Mouse (Mus musculus) midbrain, embryonic 13.5 days (tissue): ENCODE measurements around the gene Slit2. TPM values are rescaled to one million over a fixed set of nuclear protein-coding genes. Genes with fewer than 3 reads are reported as not detected.

ENCODE experiments used
- ATAC-seq: fragments of 200-750 bp; cut with Nextera tagmentation; 2 replicates; pipeline ENCODE4 v1.8.0; 2017; ENCODE audit warnings: mild to moderate bottlenecking, moderate TSS enrichment, moderate library complexity
- H3K27ac ChIP-seq: fragments of 300-500 bp; sonication (generic); 2 replicates; pipeline ENCODE4 v1.5.1; 2015; ENCODE audit warnings: inconsistent platforms, mild to moderate bottlenecking, moderate library complexity
- H3K27me3 ChIP-seq: fragments of 300-500 bp; sonication (generic); 2 replicates; pipeline ENCODE4 v1.6.1; 2015; ENCODE audit warnings: mild to moderate bottlenecking, inconsistent platforms
- H3K36me3 ChIP-seq: fragments of 300-500 bp; sonication (generic); 2 replicates; pipeline ENCODE4 v1.6.1; 2015; ENCODE audit warnings: mild to moderate bottlenecking, inconsistent platforms
- H3K4me1 ChIP-seq: fragments of 300-500 bp; sonication (generic); replicated peaks from 2 replicates; pipeline ENCODE4 v1.6.1; 2015; ENCODE audit warnings: inconsistent platforms
- H3K4me2 ChIP-seq: fragments of 300-500 bp; sonication (generic); replicated peaks from 2 replicates; pipeline ENCODE4 v1.6.1; 2015; ENCODE audit warnings: moderate library complexity, mild to moderate bottlenecking, inconsistent platforms
- H3K4me3 ChIP-seq: fragments of 300-500 bp; sonication (generic); replicated peaks from 2 replicates; pipeline ENCODE4 v1.5.1; 2015; ENCODE audit warnings: mild to moderate bottlenecking, inconsistent platforms
- H3K9ac ChIP-seq: fragments of 300-500 bp; sonication (generic); replicated peaks from 2 replicates; pipeline ENCODE4 v1.6.1; 2015; ENCODE audit warnings: mild to moderate bottlenecking, inconsistent platforms
- H3K9me3 ChIP-seq: fragments of 300-500 bp; sonication (generic); 2 replicates; pipeline ENCODE4 v1.6.1; 2016; ENCODE audit warnings: mild to moderate bottlenecking, inconsistent platforms
- WGBS: fragments of 180-500 bp; shearing (Covaris S2); methylation state at CpG from one replicate; pipeline ENCODE4 v1.1.7; 2015; 5-methylcytosine and 5-hydroxymethylcytosine counted together
- polyA plus RNA-seq: library from polyadenylated mRNA; unstranded; fragments of >200 nt; fragmentation: Nextera tagmentation; extraction: Ambion mirVana; gene quantifications from 2 replicates; pipeline ENCODE4 v1.2.1, GENCODE M21; 2015

Gene Slit2
- 29.1 and 37.8 TPM in 2 replicates for polyA plus RNA-seq

DNA sequence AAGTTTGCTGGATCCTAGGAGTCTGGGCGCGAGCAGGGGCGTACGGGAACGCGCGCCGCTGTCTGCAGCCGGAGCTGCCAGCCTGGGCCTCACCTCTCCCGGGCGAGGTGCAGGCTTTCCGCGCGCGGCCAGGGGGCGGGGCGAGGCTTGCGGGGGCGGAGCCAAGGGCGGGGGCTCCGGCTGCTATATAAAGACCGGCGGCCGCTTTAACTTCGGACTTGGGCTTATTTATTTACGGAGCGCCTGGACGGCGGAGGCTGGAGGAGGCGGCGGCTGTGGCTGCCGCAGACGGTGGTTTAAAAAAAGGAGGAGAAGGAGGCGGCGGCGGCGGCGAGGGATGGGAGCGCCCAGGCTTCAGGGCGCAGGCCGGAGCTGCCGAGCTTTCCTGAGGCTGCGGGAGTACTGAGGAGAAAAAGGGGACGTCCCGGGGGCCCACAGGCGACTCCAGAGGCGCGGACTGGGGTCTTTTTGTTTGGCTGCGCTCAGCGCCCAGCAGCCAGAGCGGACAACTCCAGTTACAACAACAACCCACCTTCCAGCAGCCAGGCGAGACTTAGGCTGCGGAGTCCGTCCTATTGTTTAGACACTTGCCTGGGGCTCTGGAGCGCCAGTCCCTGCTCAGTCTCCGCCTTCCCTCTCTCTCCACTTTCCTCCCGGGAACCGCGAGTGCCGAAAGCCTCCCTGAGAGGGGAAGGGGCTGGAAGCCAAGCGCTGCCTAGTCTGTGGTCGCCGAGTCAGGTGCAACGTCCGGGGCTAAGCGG, at the start of gene Slit2:
Slit2 (plus strand) TSS at position 198 of the 761 bp plus-strand sequence.
- Histone ChIP-seq H3K27me3 (peaks cover 18% of the 10 kb centered on the region), H3K4me1 (peaks cover 37% of the 10 kb centered on the region), H3K4me3 (peak within 1 kb of the TSS; percentile 76), H3K4me2 (peak within 1 kb of the TSS; percentile 91), H3K9me3 (no peaks in the 10 kb centered on the region), H3K27ac (peak within 1 kb of the TSS; percentile 82), H3K36me3 (no peaks in the 10 kb centered on the region), H3K9ac (peak within 1 kb of the TSS; percentile 85)
- under 1% methylated on average over 64 of the region's 66 CpGs for WGBS
- peak; percentile 84 for ATAC-seq

DNA sequence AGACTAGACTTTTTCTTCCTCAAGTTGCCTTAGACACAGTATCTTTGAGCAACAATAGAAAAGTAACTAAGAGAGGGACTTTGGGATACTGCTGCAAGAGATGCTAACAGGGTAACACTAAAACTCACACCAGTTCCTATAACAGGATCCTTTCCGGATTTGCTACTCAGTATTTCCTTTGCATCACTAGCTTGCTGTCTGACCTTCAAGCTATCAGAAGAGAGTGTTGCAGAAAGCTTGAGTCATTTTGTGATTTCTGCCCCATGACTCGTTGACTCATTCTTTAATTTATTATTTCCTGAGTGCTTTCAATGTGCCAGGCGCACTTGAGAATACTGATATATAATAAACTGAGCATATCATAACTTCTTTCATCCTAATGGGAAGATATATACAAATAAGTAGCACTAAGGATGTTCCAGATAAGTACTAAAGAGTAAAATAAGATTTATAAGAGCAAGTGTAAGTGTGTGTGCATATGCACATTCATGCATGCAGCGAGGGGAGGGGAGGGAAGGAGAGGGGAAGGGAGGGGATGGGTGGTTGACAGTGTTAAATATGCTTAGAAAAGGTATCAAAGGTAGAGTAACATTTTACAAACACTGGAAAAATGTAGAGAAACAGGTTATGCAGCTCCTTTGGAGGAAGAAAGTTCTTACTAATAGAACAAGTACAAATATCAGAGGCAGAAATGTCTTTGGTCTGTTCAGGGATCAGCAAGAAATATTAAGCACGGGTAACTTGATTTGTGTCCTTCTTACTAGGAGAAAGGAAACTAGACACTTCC, 44.2 kb upstream of the Slit2 start:
- H3K27ac ChIP-seq, result no peak overlapping the region
- WGBS, result 88% methylated on average over 5 of the region's 5 CpGs
- no peaks in the 10 kb centered on the region for H3K9me3 ChIP-seq
- H3K4me2 ChIP-seq, result no peak overlapping the region
- H3K4me3 ChIP-seq, result no peak overlapping the region
- H3K27me3 ChIP-seq, result no peaks in the 10 kb centered on the region
- no peak overlapping the region for H3K9ac ChIP-seq
- no peaks in the 10 kb centered on the region for H3K36me3 ChIP-seq
- no peaks in the 10 kb centered on the region for H3K4me1 ChIP-seq
- no peak for ATAC-seq

DNA sequence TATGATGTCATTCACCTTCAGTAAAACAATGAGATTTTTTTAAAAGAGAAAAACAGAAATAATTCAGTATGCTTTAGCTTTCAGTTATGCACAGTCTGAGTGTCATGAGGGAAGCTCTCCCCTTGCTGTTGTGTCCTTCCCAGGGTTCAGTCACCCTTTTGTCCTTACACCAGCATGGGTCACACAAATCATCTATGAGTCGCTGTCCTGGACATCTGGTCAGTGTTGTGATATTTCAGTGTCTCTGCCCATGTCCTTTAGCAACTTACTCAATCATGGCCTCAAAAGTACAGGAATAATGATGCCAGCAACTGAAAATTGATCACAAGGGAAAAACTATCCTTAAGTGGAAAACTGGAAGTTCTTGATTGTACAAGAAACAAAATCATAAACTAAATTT, 26.5 kb upstream of the Slit2 start:
- no peak overlapping the region for H3K27ac ChIP-seq
- H3K4me3 ChIP-seq, result no peak overlapping the region
- WGBS, result 88% methylated on average over 1 of the region's 1 CpGs
- ATAC-seq, result no peak
- no peaks in the 10 kb centered on the region for H3K36me3 ChIP-seq
- H3K4me1 ChIP-seq, result no peaks in the 10 kb centered on the region
- no peak overlapping the region for H3K9ac ChIP-seq
- H3K4me2 ChIP-seq, result no peak overlapping the region
- no peaks in the 10 kb centered on the region for H3K27me3 ChIP-seq
- H3K9me3 ChIP-seq, result no peaks in the 10 kb centered on the region

DNA sequence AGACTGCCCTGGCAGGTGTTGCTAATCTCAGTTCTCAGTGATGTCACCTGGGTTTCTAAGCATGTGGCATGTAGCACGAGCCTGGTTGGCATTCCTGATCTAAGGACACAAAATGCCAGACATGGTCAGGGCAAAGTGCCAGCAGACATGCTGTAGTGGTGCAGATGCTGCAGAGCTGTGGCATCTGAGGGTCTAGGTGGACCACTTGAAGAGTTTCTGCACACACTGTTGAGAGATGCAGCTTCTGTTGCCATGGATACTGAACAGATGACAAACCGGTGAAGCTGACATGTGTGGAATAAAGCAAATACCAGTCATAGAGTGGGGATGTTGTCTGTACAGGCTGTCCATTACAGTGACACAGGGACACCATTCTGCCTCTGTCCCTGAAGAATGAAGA, 7.1 kb upstream of the Slit2 start:
- no peaks in the 10 kb centered on the region for H3K4me1 ChIP-seq
- H3K4me3 ChIP-seq, result no peak overlapping the region
- no peak overlapping the region for H3K4me2 ChIP-seq
- peak; percentile 55; the same call in 1 of the 2 replicates for ATAC-seq
- no peaks in the 10 kb centered on the region for H3K27me3 ChIP-seq
- 59% methylated on average over 2 of the region's 2 CpGs for WGBS
- H3K9me3 ChIP-seq, result no peaks in the 10 kb centered on the region
- no peak overlapping the region for H3K9ac ChIP-seq
- no peak overlapping the region for H3K27ac ChIP-seq
- H3K36me3 ChIP-seq, result no peaks in the 10 kb centered on the region

DNA sequence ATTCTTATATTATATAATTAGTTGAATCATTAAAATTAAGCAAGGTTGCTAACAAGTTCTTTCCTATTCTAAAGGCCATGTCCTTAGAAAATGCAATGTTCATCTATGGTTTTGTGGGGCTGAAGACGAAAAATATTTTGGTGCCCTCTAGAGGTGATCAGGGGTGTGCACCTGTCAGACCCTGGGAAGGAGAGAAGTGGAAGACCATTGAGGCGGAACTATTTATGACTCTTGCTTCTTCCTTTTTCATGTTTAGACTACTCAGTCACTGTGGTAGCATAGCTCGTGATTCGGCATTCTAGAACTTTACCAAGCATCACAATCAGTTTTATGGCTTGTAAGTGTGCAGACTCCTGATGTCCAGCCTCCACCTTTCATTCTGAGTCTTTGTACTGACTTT, 3.6 kb upstream of the Slit2 start:
- ATAC-seq, result no peak

DNA sequence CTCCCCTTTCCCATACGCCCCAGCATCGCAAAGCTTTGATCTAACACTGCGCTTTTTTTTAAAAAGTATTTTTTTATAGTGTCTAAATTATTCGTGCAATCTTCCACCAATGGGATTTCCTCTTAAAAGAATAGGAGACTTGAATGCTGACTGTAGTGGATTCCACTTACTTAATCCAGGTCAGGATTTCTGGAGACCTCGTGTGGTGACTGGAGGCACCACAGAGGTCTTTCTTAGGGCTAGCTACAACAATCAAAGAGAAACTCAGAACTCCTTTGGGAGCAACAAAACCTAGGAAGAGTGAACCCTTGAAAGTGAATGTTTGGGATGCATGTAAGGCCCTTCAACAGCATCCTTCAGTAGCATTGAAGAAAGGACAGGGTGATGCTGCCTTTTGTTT, 2.5 kb upstream of the Slit2 start:
- no peaks in the 10 kb centered on the region for H3K36me3 ChIP-seq
- no peak overlapping the region for H3K27ac ChIP-seq
- no peak overlapping the region for H3K4me3 ChIP-seq
- H3K4me1 ChIP-seq, result peaks cover 19% of the 10 kb centered on the region
- WGBS, result 25% methylated on average over 5 of the region's 5 CpGs
- H3K9ac ChIP-seq, result no peak overlapping the region
- no peak overlapping the region for H3K4me2 ChIP-seq
- H3K27me3 ChIP-seq, result peaks cover 5% of the 10 kb centered on the region; the same call in 1 of the 2 replicates
- no peak for ATAC-seq
- no peaks in the 10 kb centered on the region for H3K9me3 ChIP-seq

More for the DNA sequence above, 3.6 kb upstream of the Slit2 start:
- 42% methylated on average over 4 of the region's 4 CpGs for WGBS
- H3K27ac ChIP-seq, result no peak overlapping the region
- H3K4me3 ChIP-seq, result no peak overlapping the region
- no peak overlapping the region for H3K9ac ChIP-seq
- no peak overlapping the region for H3K4me2 ChIP-seq
- H3K4me1 ChIP-seq, result peaks cover 8% of the 10 kb centered on the region
- H3K27me3 ChIP-seq, result no peaks in the 10 kb centered on the region
- H3K9me3 ChIP-seq, result no peaks in the 10 kb centered on the region
- H3K36me3 ChIP-seq, result no peaks in the 10 kb centered on the region

DNA sequence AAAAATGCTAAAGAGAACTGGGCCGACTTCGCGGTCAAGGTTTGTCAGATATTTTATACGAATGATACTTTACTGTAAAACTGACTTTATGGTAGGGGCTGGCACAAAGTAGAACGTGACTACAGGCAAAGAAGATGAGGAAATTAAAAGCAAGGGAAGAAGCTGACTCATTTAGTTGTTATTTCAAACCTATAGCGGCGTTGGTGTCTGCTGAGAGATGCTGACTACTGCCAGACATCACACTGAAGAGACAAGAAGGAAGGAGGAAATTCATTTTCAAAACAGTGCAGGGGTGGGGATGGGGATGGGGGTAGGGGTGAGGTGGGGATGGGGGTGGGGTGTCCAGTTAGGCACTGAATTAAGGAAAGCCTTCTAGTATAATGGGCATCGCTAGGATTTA, 987 bp upstream of the Slit2 start:
- Histone ChIP-seq H3K9ac (no peak overlapping the region), H3K4me1 (peaks cover 31% of the 10 kb centered on the region), H3K4me2 (peak overlapping the region; percentile 91), H3K4me3 (peak overlapping the region; percentile 76), H3K9me3 (no peaks in the 10 kb centered on the region), H3K27me3 (peaks cover 10% of the 10 kb centered on the region), H3K27ac (no peak overlapping the region), H3K36me3 (no peaks in the 10 kb centered on the region)
- WGBS, result 57% methylated on average over 8 of the region's 8 CpGs
- ATAC-seq, result no peak

DNA sequence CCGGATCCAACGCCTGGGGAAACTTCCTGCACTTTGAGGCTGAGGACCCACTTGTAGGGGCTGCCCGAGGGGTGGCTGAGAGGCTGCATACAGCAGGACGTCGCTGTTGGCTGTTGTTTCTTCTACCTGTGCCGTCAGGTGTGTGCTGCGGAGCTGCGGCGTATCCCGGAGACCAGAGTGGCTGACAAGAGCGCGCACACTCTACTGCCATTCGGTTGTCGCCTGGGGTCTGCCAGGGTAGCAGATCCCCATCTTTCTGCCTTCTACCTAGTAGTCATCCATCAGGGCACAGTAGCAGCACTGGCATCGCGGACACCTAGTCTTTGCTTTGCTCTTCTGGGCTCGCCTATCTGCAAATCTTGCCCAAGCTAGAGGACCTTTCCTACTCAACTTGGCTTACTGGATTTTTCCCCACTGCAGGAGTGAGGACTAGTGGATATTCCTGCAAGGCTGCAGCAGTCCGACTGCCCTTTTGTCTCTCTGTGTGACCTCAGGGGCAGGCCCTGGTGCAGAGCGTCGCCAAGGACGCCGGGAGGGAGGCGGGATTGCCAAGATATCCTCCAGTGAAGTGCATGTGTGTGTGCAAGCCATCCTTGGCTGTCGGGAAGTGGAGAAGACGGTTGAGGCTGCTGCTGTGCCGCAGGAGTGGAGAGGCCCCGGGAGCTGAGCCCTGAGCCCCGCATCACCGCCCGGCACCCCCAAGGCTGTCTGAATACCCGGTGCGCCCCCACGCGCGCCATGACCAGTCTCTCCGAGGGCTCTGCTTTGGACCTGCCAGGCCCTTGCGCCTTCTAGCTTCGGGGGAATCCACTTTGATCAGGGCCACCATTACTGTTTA, 1.0 kb downstream of the Slit2 start:
- Histone ChIP-seq H3K4me2 (peak overlapping the region; percentile 91), H3K9ac (peak overlapping the region; percentile 85), H3K4me1 (peaks cover 43% of the 10 kb centered on the region), H3K36me3 (no peaks in the 10 kb centered on the region), H3K4me3 (peak overlapping the region; percentile 76), H3K27ac (peak overlapping the region; percentile 82), H3K9me3 (no peaks in the 10 kb centered on the region), H3K27me3 (peaks cover 25% of the 10 kb centered on the region)
- under 1% methylated on average over 38 of the region's 38 CpGs for WGBS
- ATAC-seq, result peak; percentile 4

DNA sequence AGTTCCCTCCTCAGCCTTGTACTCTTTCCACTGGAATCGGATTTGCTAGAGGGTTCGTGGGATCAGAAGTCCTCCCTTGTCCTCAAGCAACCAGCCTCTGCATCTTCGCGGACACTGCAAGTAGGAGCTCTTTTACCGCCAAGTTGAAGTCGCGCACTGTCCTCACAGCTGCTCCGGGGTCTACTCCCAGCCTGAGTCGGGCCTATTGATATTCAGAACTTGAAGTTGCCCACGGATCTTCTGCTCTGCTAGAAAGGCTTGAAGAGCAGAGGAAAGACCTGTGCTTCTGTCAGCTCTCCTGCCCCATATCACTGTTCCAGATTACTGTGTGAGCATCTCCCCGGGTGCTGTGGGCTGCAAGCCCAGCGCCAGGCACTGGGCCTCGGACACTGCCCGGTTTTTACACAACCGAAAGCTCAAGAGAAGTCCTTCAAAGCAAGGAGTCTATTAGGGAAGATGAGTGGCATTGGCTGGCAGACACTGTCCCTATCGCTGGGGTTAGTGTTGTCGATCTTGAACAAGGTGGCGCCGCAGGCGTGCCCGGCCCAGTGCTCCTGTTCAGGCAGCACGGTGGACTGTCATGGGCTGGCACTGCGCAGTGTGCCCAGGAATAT, 1.8 kb downstream of the Slit2 start:
- H3K4me1 ChIP-seq, result peaks cover 46% of the 10 kb centered on the region
- H3K27me3 ChIP-seq, result peaks cover 28% of the 10 kb centered on the region
- no peaks in the 10 kb centered on the region for H3K9me3 ChIP-seq
- ATAC-seq, result peak; percentile 13
- H3K36me3 ChIP-seq, result no peaks in the 10 kb centered on the region
- peak overlapping the region; percentile 15; the same call in 1 of the 2 replicates for H3K27ac ChIP-seq
- H3K4me3 ChIP-seq, result peak overlapping the region; percentile 76
- H3K4me2 ChIP-seq, result peak overlapping the region; percentile 91
- WGBS, result under 1% methylated on average over 23 of the region's 23 CpGs
- H3K9ac ChIP-seq, result peak overlapping the region; percentile 85

DNA sequence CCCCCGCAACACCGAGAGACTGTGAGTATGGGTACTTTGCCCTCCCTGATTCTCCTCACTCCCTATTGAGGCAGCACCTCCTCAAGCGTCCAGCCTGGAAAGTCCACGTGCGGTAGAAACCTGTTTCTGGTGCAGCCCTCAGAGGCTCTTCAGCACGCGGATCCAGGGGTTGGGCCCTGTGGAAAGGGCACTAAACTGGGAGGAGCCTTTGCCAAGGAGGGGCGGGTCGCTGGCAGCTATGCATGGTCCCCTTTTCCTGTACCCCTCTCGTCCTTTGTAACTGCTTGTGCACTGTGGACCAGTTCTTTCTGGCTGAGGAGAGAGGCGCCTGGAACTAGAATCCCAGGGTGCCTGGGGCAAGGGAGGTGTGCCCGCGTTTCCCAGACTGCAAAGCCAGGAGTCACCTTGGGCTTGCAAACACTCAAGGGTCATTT, 2.3 kb downstream of the Slit2 start:
- peaks cover 28% of the 10 kb centered on the region for H3K27me3 ChIP-seq
- 0% methylated on average over 13 of the region's 13 CpGs for WGBS
- no peaks in the 10 kb centered on the region for H3K36me3 ChIP-seq
- peak overlapping the region; percentile 91 for H3K4me2 ChIP-seq
- no peaks in the 10 kb centered on the region for H3K9me3 ChIP-seq
- peak overlapping the region; percentile 25; the same call in 1 of the 2 replicates for H3K27ac ChIP-seq
- peak overlapping the region; percentile 85 for H3K9ac ChIP-seq
- peaks cover 46% of the 10 kb centered on the region for H3K4me1 ChIP-seq
- peak; percentile 47 for ATAC-seq
- peak overlapping the region; percentile 76 for H3K4me3 ChIP-seq
